Mouse (Mus musculus) stomach, postnatal 0 days (tissue): ENCODE results near the gene Vmn1r67. TPM values are rescaled to one million over a fixed set of nuclear protein-coding genes. Genes with fewer than 3 reads are reported as not detected.

Experiments used
- ATAC-seq: fragments of 200-750 bp; cut with Nextera tagmentation; 2 replicates; pipeline ENCODE4 v1.8.0; 2017; ENCODE audit not compliant: low FRiP score, low TSS enrichment
- DNase-seq: peaks from one replicate; pipeline ENCODE4 v3.0.0-alpha.2; 2016; ENCODE audit warnings: low spot score
- H3K27ac ChIP-seq: fragments of 300-500 bp; sonication (generic); replicated peaks from 2 replicates; pipeline ENCODE4 v1.5.1; 2014; ENCODE audit warnings: mild to moderate bottlenecking, control low read depth
- H3K27me3 ChIP-seq: fragments of 300-500 bp; sonication (generic); 2 replicates; pipeline ENCODE4 v1.6.1; 2014; ENCODE audit warnings: low read length; ENCODE audit not compliant: control insufficient read depth, insufficient read depth
- H3K36me3 ChIP-seq: fragments of 300-500 bp; sonication (generic); 2 replicates; pipeline ENCODE4 v1.6.1; 2014; ENCODE audit warnings: low read length, mixed read lengths; ENCODE audit not compliant: control insufficient read depth, insufficient read depth
- H3K4me1 ChIP-seq: fragments of 300-500 bp; sonication (generic); replicated peaks from 2 replicates; pipeline ENCODE4 v1.6.1; 2014; ENCODE audit warnings: antibody characterized with exemption; ENCODE audit not compliant: control insufficient read depth, insufficient read depth
- H3K4me2 ChIP-seq: fragments of 300-500 bp; sonication (generic); replicated peaks from 2 replicates; pipeline ENCODE4 v1.6.1; 2014; ENCODE audit warnings: low read depth, mild to moderate bottlenecking, control low read depth, moderate library complexity
- H3K4me3 ChIP-seq: fragments of 300-500 bp; sonication (generic); 2 replicates; pipeline ENCODE4 v1.5.1; 2014; ENCODE audit warnings: low read depth, low read length, control low read depth
- H3K9ac ChIP-seq: fragments of 300-500 bp; sonication (generic); 2 replicates; pipeline ENCODE4 v1.6.1; 2014; ENCODE audit warnings: mild to moderate bottlenecking, low read length, control low read depth, mixed read lengths
- H3K9me3 ChIP-seq: fragments of 300-500 bp; sonication (generic); 2 replicates; pipeline ENCODE4 v1.6.1; 2016; ENCODE audit warnings: low read length; ENCODE audit not compliant: control insufficient read depth
- CTCF ChIP-seq: IDR thresholded peaks from 2 replicates; pipeline ENCODE4 v1.5.1; 2016; ENCODE audit warnings: antibody characterized with exemption, low read depth, mild to moderate bottlenecking, moderate library complexity
- EP300 ChIP-seq: optimal IDR thresholded peaks from 2 replicates; pipeline ENCODE3; 2016; ENCODE audit warnings: antibody characterized with exemption
- whole genome bisulfite sequencing: fragments of 180-500 bp; shearing (Covaris S2); extraction: QIAGEN DNeasy Blood & Tissue Kit; methylation state at CpG from one replicate; pipeline ENCODE4 v1.1.7; 2014; 5-methylcytosine and 5-hydroxymethylcytosine counted together
- polyA plus RNA-seq: library from polyadenylated mRNA; unstranded; fragments of >200 nt; fragmentation: Nextera tagmentation; extraction: Ambion mirVana; gene quantifications from 2 replicates; pipeline ENCODE4 v1.2.1, GENCODE M21; 2015

Gene Vmn1r67
- not detected in 2 replicates for polyA plus RNA-seq

DNA sequence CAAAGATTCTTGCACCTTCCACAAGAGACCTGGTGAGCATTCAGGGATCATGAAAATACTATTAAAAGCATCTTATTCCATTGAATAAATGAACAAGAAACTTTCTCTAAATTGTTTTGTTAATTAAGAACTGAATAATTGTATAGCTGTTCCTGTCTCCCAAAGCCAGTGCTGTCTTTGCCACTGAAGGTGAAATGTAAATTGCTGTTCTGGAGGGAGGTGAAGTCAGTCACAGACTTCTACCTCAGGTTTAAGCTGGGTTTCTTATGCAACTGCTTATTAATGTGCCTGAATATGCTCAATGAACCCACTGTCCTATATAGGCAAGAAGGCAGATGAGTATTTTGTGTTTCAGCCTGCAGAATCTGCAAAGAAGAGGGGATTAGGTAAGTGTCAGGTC is at the start of gene Vmn1r67:
Gene Vmn1r67 (plus strand): TSS at position 301 of the 400 bp plus-strand sequence.
- Histone ChIP-seq H3K9me3 (no peaks in the 10 kb centered on the region), H3K27me3 (no peaks in the 10 kb centered on the region), H3K4me2 (no peak within 1 kb of the TSS), H3K9ac (no peak within 1 kb of the TSS), H3K4me3 (no peak within 1 kb of the TSS), H3K27ac (no peak within 1 kb of the TSS), H3K4me1 (no peaks in the 10 kb centered on the region), H3K36me3 (no peaks in the 10 kb centered on the region)
- ATAC-seq (no peak), DNase-seq (no peak)
- no peak for TF ChIP-seq CTCF
- no peak for TF ChIP-seq EP300

- DNase-seq (no peak), ATAC-seq (no peak)
- Histone ChIP-seq H3K4me1 (no peaks in the 10 kb centered on the region), H3K4me2 (no peak overlapping the region), H3K4me3 (no peak overlapping the region), H3K36me3 (no peaks in the 10 kb centered on the region), H3K9me3 (no peaks in the 10 kb centered on the region), H3K27me3 (no peaks in the 10 kb centered on the region), H3K27ac (no peak overlapping the region), H3K9ac (no peak overlapping the region)
- 62% methylated on average over 3 of the region's 3 CpGs for WGBS
- TF ChIP-seq CTCF, result no peak
- TF ChIP-seq EP300, result no peak
These were observed 15.0 kb downstream of the Vmn1r67 start for GRCm38 (mm10) chr7:10458166-10458565.

DNA sequence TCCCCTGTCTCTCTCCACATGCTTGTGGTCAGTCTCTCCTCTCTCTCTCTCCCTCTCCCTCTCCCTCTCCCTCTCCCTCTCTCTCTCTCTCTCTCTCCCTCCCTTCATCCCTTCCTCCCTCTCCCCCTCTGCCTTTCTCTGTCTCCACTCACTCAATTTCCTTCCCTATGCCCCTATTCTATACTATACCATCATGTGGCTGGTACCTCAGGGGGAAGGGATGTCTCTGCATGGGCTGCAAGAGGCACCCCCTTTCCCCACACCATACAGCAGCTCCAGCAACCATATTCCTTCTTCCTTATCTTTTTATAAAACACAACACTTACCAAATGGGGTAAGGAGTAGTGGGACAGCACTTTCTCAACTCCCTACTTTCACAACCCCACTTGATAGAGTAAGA is 36.7 kb downstream of the Vmn1r67 start:
- no peak for ATAC-seq
- no peaks in the 10 kb centered on the region for H3K4me1 ChIP-seq
- TF ChIP-seq EP300, result no peak
- TF ChIP-seq CTCF, result no peak

GRCm38 (mm10) chr7:10480588-10481233 is 37.6 kb downstream of the Vmn1r67 start:
- no peak overlapping the region for H3K4me3 ChIP-seq
- H3K27me3 ChIP-seq, result no peaks in the 10 kb centered on the region
- no peaks in the 10 kb centered on the region for H3K4me1 ChIP-seq
- TF ChIP-seq CTCF, result no peak
- no peak for TF ChIP-seq EP300
- no peak overlapping the region for H3K4me2 ChIP-seq
- no peaks in the 10 kb centered on the region for H3K36me3 ChIP-seq
- ATAC-seq, result no peak
- no peak overlapping the region for H3K27ac ChIP-seq
- no peak overlapping the region for H3K9ac ChIP-seq
- 63% methylated on average over 18 of the region's 18 CpGs for WGBS
- no peaks in the 10 kb centered on the region for H3K9me3 ChIP-seq
- DNase-seq, result no peak

More for the DNA sequence above, 36.7 kb downstream of the Vmn1r67 start:
- no peak overlapping the region for H3K9ac ChIP-seq
- DNase-seq, result no peak
- no peaks in the 10 kb centered on the region for H3K36me3 ChIP-seq
- no peaks in the 10 kb centered on the region for H3K27me3 ChIP-seq
- no peak overlapping the region for H3K4me2 ChIP-seq
- no peaks in the 10 kb centered on the region for H3K9me3 ChIP-seq
- H3K4me3 ChIP-seq, result no peak overlapping the region
- no peak overlapping the region for H3K27ac ChIP-seq

GRCm38 (mm10) chr7:10494786-10495521 is 51.8 kb downstream of the Vmn1r67 start, which contains the start of gene Zik1:
TSS of gene Zik1 (minus strand) at chr7:10495394.
- peak; percentile 95 for ATAC-seq
- H3K27me3 ChIP-seq, result no peaks in the 10 kb centered on the region
- WGBS, result under 1% methylated on average over 33 of the region's 33 CpGs
- DNase-seq, result peak; percentile 51
- peak within 1 kb of the TSS; percentile 66 for H3K4me2 ChIP-seq
- H3K4me1 ChIP-seq, result no peaks in the 10 kb centered on the region
- H3K27ac ChIP-seq, result 0 out of 2 replicates have a peak within 1 kb of the TSS, but pooled peaks have one; percentile 24
- H3K9ac ChIP-seq, result peak within 1 kb of the TSS; percentile 60
- peak within 1 kb of the TSS; percentile 60 for H3K4me3 ChIP-seq
- H3K9me3 ChIP-seq, result no peaks in the 10 kb centered on the region
- H3K36me3 ChIP-seq, result no peaks in the 10 kb centered on the region
- TF ChIP-seq EP300 (no peak), CTCF (no peak)

- no peak for DNase-seq
- no peak for TF ChIP-seq EP300
- no peak for TF ChIP-seq CTCF
- Histone ChIP-seq H3K4me2 (peak overlapping the region; percentile 66), H3K4me1 (no peaks in the 10 kb centered on the region), H3K9ac (no peak overlapping the region), H3K27ac (no peak overlapping the region), H3K27me3 (no peaks in the 10 kb centered on the region), H3K36me3 (no peaks in the 10 kb centered on the region), H3K4me3 (peak overlapping the region; percentile 60), H3K9me3 (no peaks in the 10 kb centered on the region)
- 32% methylated on average over 6 of the region's 6 CpGs for WGBS
- ATAC-seq, result no peak
These were observed 52.4 kb downstream of the Vmn1r67 start for GRCm38 (mm10) chr7:10495578-10495977.

Other genes with a start within 250 kb of the Vmn1r67 start
- gene Vmn1r66, start 165.3 kb upstream of the Vmn1r67 start, polyA plus RNA-seq, result not detected in 2 replicates
- gene Zik1, start 52.1 kb downstream of the Vmn1r67 start, polyA plus RNA-seq, result 2.0 and 2.1 TPM in 2 replicates
- gene Vmn1r68, start 115.2 kb downstream of the Vmn1r67 start, polyA plus RNA-seq, result 0.06 TPM in 1 of 2 replicates, not detected in the other
- not detected in 2 replicates for gene Vmn1r69, start 170.3 kb downstream of the Vmn1r67 start, polyA plus RNA-seq
- gene Vmn1r70, start 188.2 kb downstream of the Vmn1r67 start, polyA plus RNA-seq, result not detected in 2 replicates
- not detected in 2 replicates for gene Nlrp4b, start 244.5 kb downstream of the Vmn1r67 start, polyA plus RNA-seq